Mouse (Mus musculus): ENCODE measurements around the gene Fcgr3. TPM values are rescaled to one million over a fixed set of nuclear protein-coding genes. Genes with fewer than 3 reads are reported as not detected.
A peak's percentile ranks its signal among the peaks of the same experiment; 100 is the strongest.
"Not testable (repeated sequence)": the region's sequence is repeated elsewhere in the genome, so short reads cannot be mapped to it uniquely, and the experiment has no call there.

Gene Fcgr3
- polyA plus RNA-seq, 1 experiment from 2014 or later, result 3.3 TPM

DNA sequence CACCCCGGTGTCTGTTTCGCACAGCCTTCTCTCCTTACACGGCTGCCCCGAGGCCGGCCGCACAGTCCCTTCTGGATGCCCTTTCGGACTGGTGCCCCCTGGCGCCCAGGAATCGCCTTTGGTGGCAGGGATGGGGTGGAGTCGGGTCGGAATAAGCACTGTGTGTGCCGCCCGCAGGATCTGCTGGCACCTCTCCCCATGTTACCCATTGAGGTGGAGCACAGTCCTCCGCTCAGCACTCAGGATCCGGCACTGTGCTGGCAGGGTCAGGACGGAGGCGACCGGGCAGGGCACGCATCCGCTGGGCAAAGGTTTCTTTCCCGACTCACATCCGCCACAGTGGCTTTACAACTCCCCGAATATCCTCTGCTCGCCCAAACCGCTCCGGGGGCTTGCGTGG, 13.2 kb upstream of the Fcgr3 start:
- H3K4me3 ChIP-seq, result peak overlapping the region; percentile 18; the same call in 1 of the 2 replicates
- H3K36me3 ChIP-seq; H3K4me1 ChIP-seq; H3K27ac ChIP-seq; DNase-seq (ENCODE audit: low spot score); H3K9me3 ChIP-seq (replicated peaks): not testable (repeated sequence)
- 7% methylated on average over 19 of the region's 27 CpGs for WGBS
- H3K27me3 ChIP-seq (ENCODE audit: low read depth, poor library complexity, severe bottlenecking), result peaks cover 49% of the 10 kb centered on the region

DNA sequence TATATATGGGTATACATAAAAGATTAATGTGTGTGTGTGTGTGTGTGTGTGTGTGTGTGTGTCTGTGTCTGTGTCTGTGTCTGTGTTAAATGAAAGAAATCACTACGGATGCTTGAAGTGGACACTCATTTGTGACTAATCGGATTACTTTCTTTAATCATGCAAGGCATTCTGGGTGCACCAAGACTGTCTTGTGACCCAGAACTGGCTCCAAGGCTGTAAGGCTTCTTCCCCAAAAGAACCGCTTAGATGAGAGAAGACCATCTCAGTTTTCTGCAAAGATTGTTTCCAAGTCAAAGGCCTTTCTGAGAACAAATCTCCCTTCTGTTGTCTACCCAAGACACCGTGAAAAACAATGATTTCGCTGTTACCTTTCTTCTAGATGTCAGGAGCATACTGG, 12.5 kb upstream of the Fcgr3 start:
- DNase-seq (ENCODE audit: low spot score); H3K4me3 ChIP-seq; H3K36me3 ChIP-seq; H3K9me3 ChIP-seq (replicated peaks); H3K27ac ChIP-seq; H3K4me1 ChIP-seq: not testable (repeated sequence)
- H3K27me3 ChIP-seq (ENCODE audit: low read depth, poor library complexity, severe bottlenecking), result peaks cover 46% of the 10 kb centered on the region
- WGBS, result 46% methylated on average over 5 of the region's 5 CpGs

DNA sequence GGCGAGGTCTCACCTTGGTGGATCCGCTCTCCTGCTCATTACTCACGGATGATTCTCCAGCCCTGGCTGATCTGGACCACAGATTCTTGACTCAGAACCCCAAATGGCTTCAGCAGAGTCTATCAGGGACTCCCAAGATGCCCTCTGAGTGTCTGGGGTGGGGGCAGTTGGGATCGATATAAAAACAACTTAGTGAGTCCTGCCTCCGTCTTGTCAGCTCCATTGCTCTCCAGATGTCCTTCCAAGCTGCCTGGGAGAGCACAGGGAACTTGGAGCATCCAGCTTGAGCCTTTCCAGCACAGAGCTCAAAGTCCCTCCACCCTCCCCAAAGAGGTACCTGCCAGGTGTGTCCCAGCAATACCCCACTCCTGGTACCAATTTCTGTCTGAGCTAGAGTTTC, 11.4 kb upstream of the Fcgr3 start:
- not testable (repeated sequence) for H3K4me1 ChIP-seq; H3K9me3 ChIP-seq (replicated peaks); DNase-seq (ENCODE audit: low spot score); H3K36me3 ChIP-seq; H3K4me3 ChIP-seq; H3K27ac ChIP-seq
- peaks cover 41% of the 10 kb centered on the region for H3K27me3 ChIP-seq (ENCODE audit: low read depth, poor library complexity, severe bottlenecking)
- WGBS, result 73% methylated on average over 4 of the region's 5 CpGs

- 20% methylated on average over 8 of the region's 10 CpGs for WGBS
- peaks cover 59% of the 10 kb centered on the region for H3K27me3 ChIP-seq (ENCODE audit: low read depth, poor library complexity, severe bottlenecking)
- H3K27ac ChIP-seq; H3K4me3 ChIP-seq; H3K9me3 ChIP-seq (replicated peaks); H3K4me1 ChIP-seq; H3K36me3 ChIP-seq: not testable (repeated sequence)
- peak; percentile 66 for DNase-seq (ENCODE audit: low spot score)
Observed at GRCm38 (mm10) chr1:171074283-171074682, 9.5 kb upstream of the Fcgr3 start.

DNA sequence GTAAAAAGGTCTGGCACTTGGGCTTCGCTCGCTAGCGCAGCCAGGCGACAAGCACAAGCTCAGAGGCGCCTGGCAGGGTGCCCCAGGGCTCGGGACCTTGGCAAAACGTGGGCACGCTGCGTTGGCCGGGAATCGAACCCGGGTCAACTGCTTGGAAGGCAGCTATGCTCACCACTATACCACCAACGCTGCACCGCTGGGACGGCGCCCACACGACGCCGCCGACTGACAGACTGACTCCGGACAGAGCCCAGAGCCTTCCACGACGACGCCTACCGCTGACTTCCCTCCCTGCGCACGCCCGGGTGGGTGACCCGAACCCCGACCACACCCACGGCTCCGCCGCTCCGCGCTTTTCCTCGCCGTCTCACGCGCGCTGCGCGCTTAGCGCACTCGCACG, 7.5 kb upstream of the Fcgr3 start:
- not testable (repeated sequence) for H3K4me3 ChIP-seq; H3K27ac ChIP-seq; H3K36me3 ChIP-seq; H3K9me3 ChIP-seq (replicated peaks); DNase-seq (ENCODE audit: low spot score); H3K4me1 ChIP-seq
- WGBS, result no CpG with 5 or more reads among the region's 45 CpGs
- peaks cover 48% of the 10 kb centered on the region for H3K27me3 ChIP-seq (ENCODE audit: low read depth, poor library complexity, severe bottlenecking)

DNA sequence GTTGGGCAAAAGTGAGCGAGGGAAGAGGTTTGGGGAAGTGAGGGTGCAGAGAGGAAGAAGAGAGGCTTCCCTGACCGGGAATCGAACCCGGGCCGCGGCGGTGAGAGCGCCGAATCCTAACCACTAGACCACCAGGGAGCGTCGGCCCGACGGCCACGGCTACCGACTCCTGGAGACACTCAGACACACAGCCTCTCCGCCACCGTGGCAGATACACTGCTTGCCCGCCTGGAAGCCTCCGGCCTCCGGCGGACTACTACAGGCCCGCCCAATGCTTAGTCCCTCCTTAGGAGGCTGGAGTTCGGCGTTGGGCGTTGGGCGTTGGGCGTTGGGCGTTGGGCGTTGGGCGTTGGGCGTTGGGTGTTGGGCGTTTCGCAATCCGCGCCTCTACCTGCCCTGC, 7.0 kb upstream of the Fcgr3 start:
- H3K27me3 ChIP-seq (ENCODE audit: low read depth, poor library complexity, severe bottlenecking), result peaks cover 46% of the 10 kb centered on the region
- H3K4me1 ChIP-seq; H3K27ac ChIP-seq; H3K4me3 ChIP-seq; DNase-seq (ENCODE audit: low spot score); H3K9me3 ChIP-seq (replicated peaks); H3K36me3 ChIP-seq: not testable (repeated sequence)
- 0% methylated on average over 1 of the region's 35 CpGs for WGBS

DNA sequence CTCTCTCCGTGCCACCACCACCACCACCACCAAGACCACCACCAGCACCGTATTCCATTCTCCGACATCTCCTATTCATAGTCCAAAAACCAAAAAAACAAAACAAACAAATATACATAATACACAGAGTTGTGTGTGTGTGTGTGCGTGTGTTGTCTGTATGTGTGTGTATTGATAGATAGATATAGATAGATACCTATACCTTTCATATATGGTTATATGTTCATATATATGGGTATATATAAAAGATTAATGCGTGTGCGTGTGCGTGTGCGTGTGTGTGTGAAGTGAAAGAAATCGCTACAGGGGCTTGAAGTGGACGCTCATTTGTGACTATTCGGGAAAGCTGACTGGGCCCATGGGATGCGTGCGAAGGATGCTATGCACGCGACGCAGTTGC, 6.1 kb upstream of the Fcgr3 start:
- not testable (repeated sequence) for H3K4me3 ChIP-seq; DNase-seq (ENCODE audit: low spot score); H3K9me3 ChIP-seq (replicated peaks); H3K36me3 ChIP-seq; H3K4me1 ChIP-seq; H3K27ac ChIP-seq
- H3K27me3 ChIP-seq (ENCODE audit: low read depth, poor library complexity, severe bottlenecking), result peaks cover 50% of the 10 kb centered on the region
- 23% methylated on average over 16 of the region's 16 CpGs for WGBS

DNA sequence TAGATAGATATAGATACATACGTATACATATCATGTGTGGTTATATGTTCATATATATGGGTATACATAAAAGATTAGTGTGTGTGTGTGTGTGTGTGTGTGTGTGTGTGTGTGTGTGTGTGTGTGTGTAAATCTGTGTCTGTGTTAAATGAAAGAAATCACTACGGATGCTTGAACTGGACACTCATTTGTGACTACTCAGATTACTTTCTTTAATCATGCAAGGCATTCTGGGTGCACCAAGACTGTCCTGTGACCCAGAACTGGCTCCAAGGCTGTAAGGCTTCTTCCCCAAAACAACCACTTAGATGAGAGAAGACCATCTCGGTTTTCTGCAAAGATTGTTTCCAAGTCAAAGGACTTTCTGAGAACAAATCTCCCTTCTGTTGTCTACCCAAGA, 4.8 kb upstream of the Fcgr3 start:
- H3K9me3 ChIP-seq (replicated peaks); H3K4me3 ChIP-seq; H3K27ac ChIP-seq; H3K36me3 ChIP-seq; H3K4me1 ChIP-seq: not testable (repeated sequence)
- DNase-seq (ENCODE audit: low spot score), result peak; percentile 66
- peaks cover 59% of the 10 kb centered on the region for H3K27me3 ChIP-seq (ENCODE audit: low read depth, poor library complexity, severe bottlenecking)
- WGBS, result 69% methylated on average over 3 of the region's 3 CpGs

- Histone ChIP-seq H3K27me3 (ENCODE audit: low read depth, poor library complexity, severe bottlenecking) (peaks cover 63% of the 10 kb centered on the region), H3K4me1 (peaks cover 11% of the 10 kb centered on the region)
- WGBS, result 49% methylated on average over 5 of the region's 5 CpGs
- not testable (repeated sequence) for H3K4me3 ChIP-seq; H3K9me3 ChIP-seq (replicated peaks); H3K36me3 ChIP-seq; H3K27ac ChIP-seq
- DNase-seq (ENCODE audit: low spot score), result peak; percentile 54
Observed at GRCm38 (mm10) chr1:171067928-171068327, 3.2 kb upstream of the Fcgr3 start.

- not testable (repeated sequence) for DNase-seq (ENCODE audit: low spot score); H3K36me3 ChIP-seq; H3K27ac ChIP-seq; H3K9me3 ChIP-seq (replicated peaks); H3K4me3 ChIP-seq
- Histone ChIP-seq H3K4me1 (peaks cover 11% of the 10 kb centered on the region), H3K27me3 (ENCODE audit: low read depth, poor library complexity, severe bottlenecking) (peaks cover 64% of the 10 kb centered on the region)
- 23% methylated on average over 3 of the region's 10 CpGs for WGBS
Observed at GRCm38 (mm10) chr1:171066583-171066982, 1.8 kb upstream of the Fcgr3 start.

DNA sequence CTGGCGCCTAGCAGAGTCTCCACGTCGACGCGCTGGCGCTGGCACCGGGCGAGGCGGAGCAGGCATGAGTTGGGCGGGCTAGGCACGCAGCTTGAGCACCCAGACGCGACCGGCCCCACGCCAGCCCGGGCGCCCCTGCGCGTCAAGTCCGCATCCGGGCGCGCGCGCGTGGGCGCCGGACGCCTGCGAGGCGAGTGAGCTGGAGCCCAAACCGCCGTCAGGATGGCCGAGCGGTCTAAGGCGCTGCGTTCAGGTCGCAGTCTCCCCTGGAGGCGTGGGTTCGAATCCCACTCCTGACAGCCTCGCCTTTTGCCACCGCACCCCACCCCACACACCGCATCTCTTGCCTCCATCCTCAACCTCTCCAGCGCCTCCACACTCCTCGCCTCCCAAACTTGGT, 1.0 kb upstream of the Fcgr3 start:
- H3K27ac ChIP-seq; H3K36me3 ChIP-seq; H3K9me3 ChIP-seq (replicated peaks); DNase-seq (ENCODE audit: low spot score): not testable (repeated sequence)
- H3K4me3 ChIP-seq, result peak overlapping the region; percentile 46
- peaks cover 57% of the 10 kb centered on the region for H3K27me3 ChIP-seq (ENCODE audit: low read depth, poor library complexity, severe bottlenecking)
- peaks cover 11% of the 10 kb centered on the region for H3K4me1 ChIP-seq
- WGBS, result 7% methylated on average over 31 of the region's 45 CpGs

DNA sequence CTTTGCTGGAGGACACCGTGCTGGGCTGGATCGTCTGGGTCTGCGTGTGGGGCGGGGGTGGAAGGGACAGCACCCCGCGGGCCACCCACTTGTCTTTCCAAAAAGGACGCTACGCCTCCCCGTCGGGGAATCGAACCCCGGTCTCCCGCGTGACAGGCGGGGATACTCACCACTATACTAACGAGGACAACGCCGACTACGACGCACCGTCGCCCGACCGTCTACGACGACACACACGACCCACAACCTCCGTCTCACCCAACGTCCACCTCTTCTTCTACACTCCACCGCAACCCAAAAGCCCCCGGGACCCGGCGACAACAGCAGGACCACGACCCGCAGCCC, 480 bp upstream of the Fcgr3 start:
- Histone ChIP-seq H3K4me1 (peaks cover 14% of the 10 kb centered on the region), H3K27me3 (ENCODE audit: low read depth, poor library complexity, severe bottlenecking) (peaks cover 52% of the 10 kb centered on the region), H3K4me3 (peak overlapping the region; percentile 46)
- not testable (repeated sequence) for H3K9me3 ChIP-seq (replicated peaks); H3K36me3 ChIP-seq; H3K27ac ChIP-seq; DNase-seq (ENCODE audit: low spot score)
- under 1% methylated on average over 25 of the region's 35 CpGs for WGBS

DNA sequence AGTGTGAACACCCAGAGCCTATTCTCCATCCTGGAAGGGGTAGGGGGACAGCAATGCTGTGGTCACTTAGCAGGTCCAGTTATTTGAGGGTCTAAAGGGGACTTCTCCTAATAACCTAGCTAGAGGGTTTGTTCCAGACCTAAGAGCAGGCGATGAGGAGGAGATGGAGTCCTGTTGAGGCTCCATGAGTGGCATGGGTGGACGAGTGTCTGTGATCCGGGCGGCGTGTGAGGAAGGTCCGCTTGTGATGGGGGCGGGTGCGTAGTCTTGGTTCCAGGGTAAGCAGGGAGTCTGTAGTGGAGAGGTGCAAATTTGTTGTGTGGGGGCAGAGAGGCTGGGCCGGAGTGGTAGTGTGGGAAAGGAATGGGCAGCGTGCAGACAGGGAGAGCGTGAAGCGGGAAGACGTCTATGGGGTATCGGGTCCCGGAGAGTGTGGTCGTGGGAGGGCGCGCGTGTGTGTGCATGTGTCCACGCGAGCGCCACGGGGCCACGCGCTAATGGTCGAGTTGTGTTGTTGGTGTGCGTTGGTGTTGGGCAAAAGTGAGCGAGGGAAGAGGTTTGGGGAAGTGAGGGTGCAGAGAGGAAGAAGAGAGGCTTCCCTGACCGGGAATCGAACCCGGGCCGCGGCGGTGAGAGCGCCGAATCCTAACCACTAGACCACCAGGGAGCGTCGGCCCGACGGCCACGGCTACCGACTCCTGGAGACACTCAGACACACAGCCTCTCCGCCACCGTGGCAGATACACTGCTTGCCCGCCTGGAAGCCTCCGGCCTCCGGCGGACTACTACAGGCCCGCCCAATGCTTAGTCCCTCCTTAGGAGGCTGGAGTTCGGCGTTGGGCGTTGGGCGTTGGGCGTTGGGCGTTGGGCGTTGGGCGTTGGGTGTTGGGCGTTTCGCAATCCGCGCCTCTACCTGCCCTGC, 905 bp downstream of the Fcgr3 start:
- not testable (repeated sequence) for H3K36me3 ChIP-seq; H3K27ac ChIP-seq; H3K9me3 ChIP-seq (replicated peaks)
- DNase-seq (ENCODE audit: low spot score), result peak; percentile 79
- Histone ChIP-seq H3K27me3 (ENCODE audit: low read depth, poor library complexity, severe bottlenecking) (peaks cover 41% of the 10 kb centered on the region), H3K4me3 (peak overlapping the region; percentile 41), H3K4me1 (peaks cover 15% of the 10 kb centered on the region)
- 9% methylated on average over 42 of the region's 61 CpGs for WGBS

DNA sequence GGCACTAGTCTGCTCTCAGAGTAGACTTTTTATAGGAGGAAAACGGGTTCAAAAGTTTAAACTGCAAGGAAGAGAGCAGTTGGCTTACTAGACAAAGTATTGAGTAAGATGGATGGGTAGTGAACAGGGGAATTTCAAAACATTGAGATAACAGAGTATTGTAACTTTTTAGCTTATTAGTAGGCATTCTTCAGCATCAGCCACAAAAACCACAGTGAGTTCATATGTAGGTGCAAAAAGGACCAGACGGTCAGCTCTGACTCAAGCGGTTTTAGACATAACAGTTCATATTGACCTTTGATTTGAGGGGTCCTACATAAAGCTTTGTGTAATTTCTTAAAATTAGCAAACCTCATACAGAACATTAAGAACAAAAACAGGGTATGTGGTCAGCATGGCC, 3.2 kb downstream of the Fcgr3 start:
- 90% methylated on average over 3 of the region's 3 CpGs for WGBS
- Histone ChIP-seq H3K4me1 (peaks cover 15% of the 10 kb centered on the region), H3K36me3 (no peaks in the 10 kb centered on the region), H3K9me3 (replicated peaks) (no peaks in the 10 kb centered on the region), H3K27me3 (ENCODE audit: low read depth, poor library complexity, severe bottlenecking) (peaks cover 33% of the 10 kb centered on the region), H3K27ac (no peak overlapping the region), H3K4me3 (no peak overlapping the region)
- no peak for DNase-seq (ENCODE audit: low spot score)

Measured in limb, embryonic 10.5 days (tissue).